Mouse (Mus musculus): ENCODE results near the gene Nat8f5.
"Not testable (repeated sequence)": the region's sequence is repeated elsewhere in the genome, so short reads cannot be mapped to it uniquely, and the experiment has no call there.

Nat8f5 gene

DNA sequence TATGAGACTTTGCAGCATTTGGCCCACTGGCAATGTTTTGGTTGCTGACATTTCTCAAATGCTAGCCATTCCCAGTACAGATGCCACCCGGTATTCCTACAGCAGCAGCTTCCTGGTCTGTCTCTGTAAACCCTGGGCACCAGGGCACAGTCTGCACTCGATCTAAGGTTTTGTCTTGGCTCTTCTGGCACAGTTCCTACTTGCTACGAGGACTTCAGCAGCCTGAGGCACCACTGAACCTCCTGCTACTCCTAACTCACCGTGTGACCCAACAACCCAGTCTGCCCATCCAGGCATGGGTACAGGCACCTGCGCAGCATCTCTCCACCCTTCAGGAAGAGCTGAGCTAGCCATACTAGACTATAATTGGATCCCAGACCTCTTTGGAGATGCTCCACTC, 15.3 kb upstream of the Nat8f5 start:
- not testable (repeated sequence) for DNase-seq (ENCODE audit: low read depth, low spot score)

DNA sequence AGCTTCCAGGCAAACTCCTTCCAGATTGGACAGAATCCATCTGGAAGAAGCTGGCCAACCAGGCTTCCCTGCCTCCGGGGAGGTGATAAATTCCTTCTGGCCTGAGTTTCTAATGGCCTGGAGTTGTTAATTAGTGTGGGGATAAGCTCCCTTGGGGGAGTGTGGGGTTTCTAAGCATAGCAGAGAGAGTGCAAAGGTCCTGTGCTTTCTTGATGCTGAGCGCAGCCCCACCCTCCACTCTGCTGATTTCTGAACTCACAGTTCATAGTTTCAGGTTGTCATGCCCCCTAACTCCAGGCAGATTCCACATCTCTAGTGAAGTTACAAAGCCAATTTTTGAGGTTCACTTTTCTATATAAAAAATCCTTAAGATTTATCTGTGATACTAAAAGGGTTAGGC, 14.3 kb upstream of the Nat8f5 start:
- DNase-seq (ENCODE audit: low read depth, low spot score), result not testable (repeated sequence)

DNA sequence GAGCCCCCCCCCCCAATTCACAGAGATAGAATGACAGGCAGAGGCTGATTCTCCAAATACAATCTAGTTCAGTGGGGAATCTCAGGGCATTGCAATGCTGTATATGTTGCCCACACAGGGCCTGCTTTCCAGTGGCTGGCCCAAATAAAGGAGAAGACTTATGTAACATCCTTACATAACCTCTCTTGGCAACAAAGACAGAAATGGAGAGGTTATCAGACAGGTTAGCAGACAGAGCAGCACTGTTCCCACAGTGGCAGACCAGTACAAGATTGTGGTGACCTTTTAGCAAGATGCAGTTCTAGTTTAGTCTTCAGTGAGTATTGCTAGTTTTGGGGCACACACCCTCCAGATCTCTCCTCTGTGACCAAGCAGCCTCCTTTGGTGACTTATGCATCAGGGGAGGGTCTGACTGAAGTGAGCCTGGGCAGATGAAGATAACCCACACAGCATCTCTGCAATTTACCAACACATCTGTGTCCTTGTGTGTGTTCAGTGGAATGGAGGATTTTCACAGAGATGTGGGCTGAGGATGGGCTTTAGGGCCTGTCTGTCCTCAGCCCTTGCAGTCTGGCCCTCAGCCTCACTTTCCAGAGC, 13.8 kb upstream of the Nat8f5 start:
- not testable (repeated sequence) for DNase-seq (ENCODE audit: low read depth, low spot score)

DNA sequence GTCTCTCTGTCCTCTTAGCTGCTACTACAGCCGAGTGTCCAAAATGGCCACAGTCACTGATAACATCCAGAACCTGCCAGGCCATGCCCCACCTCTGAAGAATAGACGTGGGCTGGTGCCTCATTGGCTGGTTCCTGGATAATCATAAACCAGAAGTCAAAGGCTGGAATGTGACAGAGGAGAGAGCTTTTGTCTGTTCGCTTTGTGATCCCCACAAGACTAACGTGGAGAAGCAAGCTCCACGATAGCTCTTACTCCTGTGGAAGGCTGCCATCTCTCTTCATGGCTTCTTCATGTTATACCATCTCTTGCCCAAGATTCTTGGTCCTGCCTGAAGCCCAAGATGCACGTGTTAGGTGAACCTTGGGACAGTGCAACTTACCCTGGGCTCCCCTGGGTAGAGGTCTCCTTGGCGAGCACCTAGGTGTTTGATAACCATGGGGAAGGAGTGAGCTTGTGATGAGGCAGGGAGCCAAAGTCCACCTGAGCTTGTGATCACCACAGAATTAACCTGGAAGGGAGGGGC, 11.1 kb upstream of the Nat8f5 start, which contains the start of gene Nat8:
Gene Nat8 (minus strand): TSS at position 287 of the 526 bp plus-strand sequence.
- no peak for DNase-seq (ENCODE audit: low read depth, low spot score)

DNA sequence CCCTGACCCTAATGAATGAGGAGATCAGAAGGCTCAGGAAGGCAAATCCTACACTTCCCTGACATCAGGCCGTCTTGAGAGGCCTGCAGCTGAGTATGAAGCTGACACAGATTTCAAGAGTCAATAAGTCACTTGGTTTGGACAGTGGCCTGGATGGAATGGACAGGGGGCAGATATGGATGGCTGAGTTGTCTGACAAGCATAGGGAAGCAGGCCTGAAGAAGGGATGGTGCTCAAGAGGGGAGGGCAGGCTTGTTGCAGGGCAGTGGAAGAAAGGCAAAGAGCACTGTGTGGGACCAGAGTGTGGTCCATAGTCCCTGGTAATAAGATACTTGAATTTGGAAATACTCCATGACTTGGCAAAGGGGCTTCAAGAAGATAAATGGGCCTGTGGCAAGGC, 8.7 kb upstream of the Nat8f5 start:
- DNase-seq (ENCODE audit: low read depth, low spot score), result no peak

DNA sequence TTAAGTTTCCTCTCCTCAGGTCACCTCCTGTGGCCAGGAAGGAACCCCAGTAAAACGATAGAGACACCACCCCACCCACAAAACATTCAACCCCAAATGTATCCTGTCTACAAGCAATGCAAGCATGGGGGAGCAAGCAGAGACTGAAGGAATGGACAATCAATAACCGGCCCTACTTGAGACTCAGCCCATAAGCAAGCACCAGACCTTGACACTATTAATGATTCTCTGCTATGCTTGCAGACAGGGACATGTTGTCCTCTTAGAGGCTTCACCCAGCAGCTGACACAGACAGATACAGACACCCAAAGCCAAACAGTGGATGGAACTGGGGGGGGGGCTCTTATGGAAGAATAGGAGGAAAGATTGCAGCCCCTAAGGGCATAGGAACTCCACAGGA, 5.1 kb upstream of the Nat8f5 start:
- DNase-seq (ENCODE audit: low read depth, low spot score), result no peak

DNA sequence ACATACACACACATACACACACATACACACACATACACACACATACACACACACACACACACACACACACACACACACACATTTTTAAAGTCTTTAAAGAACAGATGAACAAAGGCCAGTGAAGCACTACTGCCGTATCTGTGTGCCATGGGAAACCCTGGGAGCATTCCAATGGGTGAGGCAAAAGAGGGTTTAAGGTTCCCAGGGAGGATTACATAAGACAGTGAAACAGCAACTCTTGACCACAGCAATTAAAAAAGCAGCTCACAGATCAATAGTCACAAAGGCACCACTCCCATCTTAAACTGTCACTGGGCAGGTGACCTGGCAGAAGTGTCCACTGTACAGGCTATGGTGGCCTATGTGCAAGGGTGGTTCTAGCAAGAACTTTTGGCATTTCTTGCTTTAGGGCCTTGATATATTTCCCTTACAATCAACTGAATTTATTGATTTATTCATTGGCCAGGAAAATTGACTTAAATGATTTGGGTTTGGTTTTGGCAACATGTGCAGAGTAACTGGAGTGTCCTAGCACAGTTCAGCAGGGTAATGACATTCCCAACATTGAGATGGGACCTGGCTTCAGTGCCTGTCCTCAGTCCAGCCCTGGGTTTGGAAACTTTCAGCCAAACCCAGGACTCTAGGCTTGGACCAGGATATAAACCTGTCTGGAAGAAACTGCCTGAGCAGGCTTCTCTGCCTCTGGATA, 2.8 kb upstream of the Nat8f5 start:
- no peak for DNase-seq (ENCODE audit: low read depth, low spot score)

DNA sequence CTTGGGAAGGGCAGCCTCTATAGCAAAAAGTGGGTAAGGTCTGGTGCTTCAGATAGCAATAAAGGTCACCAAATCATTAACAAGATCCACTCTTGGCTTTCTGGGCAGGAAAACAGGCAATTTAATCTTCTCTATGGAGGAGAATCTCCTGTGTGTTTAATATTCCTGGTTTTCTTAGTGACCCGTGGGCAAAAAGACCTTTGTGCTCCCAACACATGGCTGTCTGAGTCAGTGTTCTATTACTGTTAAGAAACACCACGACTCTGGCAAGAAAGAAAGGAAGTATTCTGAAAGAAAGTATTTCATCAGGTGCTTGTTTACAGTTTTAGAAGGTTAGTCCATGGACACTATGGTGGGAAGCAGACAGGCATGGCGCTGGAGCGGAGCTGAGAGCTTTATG, 1.5 kb upstream of the Nat8f5 start:
- no peak for DNase-seq (ENCODE audit: low read depth, low spot score)

DNA sequence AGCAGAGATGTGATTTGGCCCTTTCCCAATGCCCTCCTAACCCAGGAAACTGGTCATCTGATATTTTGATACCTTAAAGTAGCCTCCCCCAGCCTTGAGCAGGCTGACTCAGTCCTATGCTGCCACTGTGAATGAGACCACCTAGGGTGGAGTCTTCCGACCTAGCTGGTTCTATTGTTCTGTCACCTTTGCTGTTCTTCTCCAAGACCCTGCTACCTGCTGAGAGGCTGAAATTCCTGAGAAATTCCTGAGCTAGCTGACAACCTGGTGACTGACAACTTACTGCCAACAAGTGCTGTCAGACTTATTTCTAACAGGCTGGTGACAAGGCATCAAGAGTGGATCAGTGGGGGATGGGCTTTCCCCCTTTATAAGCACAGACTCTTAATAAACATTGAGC, 2.4 kb downstream of the Nat8f5 start:
- DNase-seq (ENCODE audit: low read depth, low spot score), result no peak

DNA sequence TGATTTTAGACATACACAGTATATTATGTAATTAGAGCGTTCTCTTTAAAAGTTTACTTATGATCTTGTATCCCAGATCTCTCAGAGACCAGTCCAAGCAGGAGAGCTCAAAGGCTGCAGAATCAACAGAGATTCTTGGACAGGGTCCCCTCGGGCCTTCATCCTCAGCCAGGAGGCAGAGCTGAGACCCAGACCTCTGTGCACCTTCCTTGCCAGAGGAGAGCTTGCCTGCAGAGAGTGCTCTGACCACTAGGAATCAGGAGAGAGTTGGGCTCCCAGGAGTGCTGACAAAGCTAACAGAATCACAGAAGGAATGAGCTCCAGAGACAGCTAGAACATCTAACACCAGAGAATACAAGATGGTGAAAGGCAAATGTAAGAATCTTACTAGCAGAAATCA, 7.4 kb downstream of the Nat8f5 start:
- no peak for DNase-seq (ENCODE audit: low read depth, low spot score)

DNA sequence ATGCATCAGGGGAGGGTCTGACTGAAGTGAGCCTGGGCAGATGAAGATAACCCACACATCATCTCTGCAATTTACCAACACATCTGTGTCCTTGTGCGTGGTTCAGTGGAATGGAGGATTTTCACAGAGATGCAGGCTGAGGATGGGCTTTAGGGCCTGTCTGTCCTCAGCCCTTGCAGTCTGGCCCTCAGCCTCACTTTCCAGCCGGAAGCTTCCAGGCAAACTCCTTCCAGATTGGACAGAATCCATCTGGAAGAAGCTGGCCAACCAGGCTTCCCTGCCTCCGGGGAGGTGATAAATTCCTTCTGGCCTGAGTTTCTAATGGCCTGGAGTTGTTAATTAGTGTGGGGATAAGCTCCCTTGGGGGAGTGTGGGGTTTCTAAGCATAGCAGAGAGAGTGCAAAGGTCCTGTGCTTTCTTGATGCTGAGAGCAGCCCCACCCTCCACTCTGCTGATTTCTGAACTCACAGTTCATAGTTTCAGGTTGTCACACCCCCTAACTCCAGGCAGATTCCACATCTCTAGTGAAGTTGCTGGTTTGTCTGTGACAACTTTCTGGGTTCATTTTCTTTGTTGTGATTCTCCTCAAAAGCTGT, 9.7 kb downstream of the Nat8f5 start:
- DNase-seq (ENCODE audit: low read depth, low spot score), result not testable (repeated sequence)

DNA sequence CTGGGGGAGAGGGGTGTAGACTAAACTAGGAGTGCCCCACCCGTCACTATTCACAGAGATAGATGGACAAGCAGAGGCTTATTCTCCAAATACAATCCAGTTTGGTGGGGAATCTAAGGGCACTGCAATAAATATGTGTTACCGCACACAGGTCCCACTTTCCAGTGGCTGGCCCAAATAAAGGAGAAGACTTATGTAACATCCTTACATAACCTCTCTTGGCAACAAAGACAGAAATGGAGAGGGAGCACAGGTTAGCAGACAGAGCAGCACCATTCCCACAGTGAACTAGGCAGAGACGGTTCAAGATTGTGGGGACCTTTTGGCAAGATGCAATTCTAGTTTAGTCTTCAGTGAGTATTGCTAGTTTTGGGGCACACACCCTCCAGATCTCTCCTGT, 10.3 kb downstream of the Nat8f5 start:
- DNase-seq (ENCODE audit: low read depth, low spot score), result not testable (repeated sequence)

DNA sequence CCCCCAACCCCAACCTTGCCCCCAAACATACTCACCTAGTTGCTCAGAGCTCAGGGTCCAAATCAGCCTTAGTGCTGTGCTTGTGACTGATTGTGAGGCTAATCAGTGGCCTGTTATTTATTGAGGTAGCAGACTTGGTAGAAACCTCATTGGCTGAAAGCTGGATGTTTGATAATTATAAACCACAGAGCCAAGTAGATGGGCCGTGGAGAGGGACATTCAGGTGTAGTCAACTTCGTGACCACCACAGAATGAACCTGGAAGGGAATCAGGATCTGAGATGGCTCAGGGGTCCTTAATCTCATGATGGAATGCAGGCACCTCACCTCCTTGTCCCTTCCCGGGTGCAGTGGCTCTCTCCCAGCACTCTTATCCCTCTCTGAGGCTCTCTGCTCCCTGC, 11.0 kb downstream of the Nat8f5 start:
- DNase-seq (ENCODE audit: low read depth, low spot score), result not testable (repeated sequence)

DNA sequence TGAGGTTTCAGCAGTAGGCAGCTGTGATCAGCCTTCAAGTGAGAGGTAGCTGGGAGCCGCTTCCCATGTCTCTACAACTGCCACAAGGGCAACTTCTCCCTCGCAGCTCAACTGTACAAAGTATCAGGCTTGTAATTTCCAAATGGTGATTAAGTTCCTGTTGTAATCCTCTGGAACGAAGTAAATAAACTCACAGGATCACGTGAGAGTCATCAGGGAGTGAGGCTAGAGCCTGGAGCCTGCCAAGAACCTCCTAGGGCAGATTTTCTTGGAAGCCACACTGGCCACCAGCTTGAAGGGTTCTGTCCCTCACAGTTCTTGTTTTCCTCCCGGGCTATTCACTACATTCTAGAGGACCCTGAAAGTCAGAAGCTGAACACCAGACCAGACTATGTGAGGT, 17.6 kb downstream of the Nat8f5 start:
- DNase-seq (ENCODE audit: low read depth, low spot score), result not testable (repeated sequence)
